Mouse (Mus musculus) kidney, embryonic 15.5 days (tissue): Measurements from ENCODE around the gene Spaar. TPM values are rescaled to one million over a fixed set of nuclear protein-coding genes. Genes with fewer than 3 reads are reported as not detected.
A peak's percentile ranks its signal among the peaks of the same experiment; 100 is the strongest.

Experiments used
- ATAC-seq: fragments of 200-750 bp; cut with Nextera tagmentation; replicated peaks from 2 replicates; pipeline ENCODE4 v1.8.0; 2017; ENCODE audit warnings: moderate TSS enrichment; ENCODE audit not compliant: low FRiP score
- H3K27ac ChIP-seq: fragments of 300-500 bp; sonication (generic); 2 replicates; pipeline ENCODE4 v1.5.1; 2015; ENCODE audit warnings: mild to moderate bottlenecking, inconsistent platforms
- H3K27me3 ChIP-seq: fragments of 300-500 bp; sonication (generic); 2 replicates; pipeline ENCODE4 v1.6.1; 2015; ENCODE audit warnings: inconsistent platforms
- H3K36me3 ChIP-seq: fragments of 300-500 bp; sonication (generic); 2 replicates; pipeline ENCODE4 v1.6.1; 2015; ENCODE audit warnings: inconsistent platforms
- H3K4me1 ChIP-seq: fragments of 300-500 bp; sonication (generic); 2 replicates; pipeline ENCODE4 v1.6.1; 2015; ENCODE audit warnings: inconsistent platforms
- H3K4me2 ChIP-seq: fragments of 300-500 bp; sonication (generic); 2 replicates; pipeline ENCODE4 v1.6.1; 2015; ENCODE audit warnings: moderate library complexity, mild to moderate bottlenecking, inconsistent platforms
- H3K4me3 ChIP-seq: fragments of 300-500 bp; sonication (generic); replicated peaks from 2 replicates; pipeline ENCODE4 v1.5.1; 2015; ENCODE audit warnings: mild to moderate bottlenecking, inconsistent platforms
- H3K9ac ChIP-seq: fragments of 300-500 bp; sonication (generic); 2 replicates; pipeline ENCODE4 v1.6.1; 2015; ENCODE audit warnings: mild to moderate bottlenecking, inconsistent platforms
- H3K9me3 ChIP-seq: fragments of 300-500 bp; sonication (generic); replicated peaks from 2 replicates; pipeline ENCODE4 v1.6.1; 2016; ENCODE audit warnings: inconsistent platforms
- WGBS: fragments of 180-500 bp; shearing (Covaris S2); methylation state at CpG from one replicate; pipeline ENCODE4 v1.1.7; 2015; ENCODE audit warnings: mixed read lengths; 5-methylcytosine and 5-hydroxymethylcytosine counted together
- polyA plus RNA-seq: library from polyadenylated mRNA; unstranded; fragments of >200 nt; fragmentation: Nextera tagmentation; extraction: Ambion mirVana; gene quantifications from 2 replicates; pipeline ENCODE4 v1.2.1, GENCODE M21; 2015

Spaar gene
- polyA plus RNA-seq, 1 experiment from 2014 or later: 0.12 TPM

GRCm38 (mm10) chr4:43711821-43712220, 18.0 kb upstream of the Spaar start:
- WGBS: 4% methylated on average over 2 of the region's 2 CpGs
- H3K4me1 ChIP-seq: 0 out of 2 replicates have a peak, but pooled peaks cover 6% of the 10 kb centered on the region
- no peak overlapping the region for H3K9ac ChIP-seq
- no peak overlapping the region for H3K4me3 ChIP-seq
- peaks cover 10% of the 10 kb centered on the region for H3K27me3 ChIP-seq
- H3K27ac ChIP-seq: no peak overlapping the region
- no peaks in the 10 kb centered on the region for H3K36me3 ChIP-seq
- no peak overlapping the region for H3K4me2 ChIP-seq
- H3K9me3 ChIP-seq: no peaks in the 10 kb centered on the region
- no peak for ATAC-seq

GRCm38 (mm10) chr4:43713652-43714219, 16.1 kb upstream of the Spaar start:
- no peak overlapping the region for H3K4me3 ChIP-seq
- H3K9ac ChIP-seq: no peak overlapping the region
- no peak overlapping the region for H3K27ac ChIP-seq
- H3K27me3 ChIP-seq: peaks cover 10% of the 10 kb centered on the region
- ATAC-seq: no peak
- H3K36me3 ChIP-seq: no peaks in the 10 kb centered on the region
- no peaks in the 10 kb centered on the region for H3K9me3 ChIP-seq
- 0 out of 2 replicates have a peak, but pooled peaks cover 6% of the 10 kb centered on the region for H3K4me1 ChIP-seq
- 22% methylated on average over 7 of the region's 7 CpGs for WGBS
- H3K4me2 ChIP-seq: no peak overlapping the region

DNA sequence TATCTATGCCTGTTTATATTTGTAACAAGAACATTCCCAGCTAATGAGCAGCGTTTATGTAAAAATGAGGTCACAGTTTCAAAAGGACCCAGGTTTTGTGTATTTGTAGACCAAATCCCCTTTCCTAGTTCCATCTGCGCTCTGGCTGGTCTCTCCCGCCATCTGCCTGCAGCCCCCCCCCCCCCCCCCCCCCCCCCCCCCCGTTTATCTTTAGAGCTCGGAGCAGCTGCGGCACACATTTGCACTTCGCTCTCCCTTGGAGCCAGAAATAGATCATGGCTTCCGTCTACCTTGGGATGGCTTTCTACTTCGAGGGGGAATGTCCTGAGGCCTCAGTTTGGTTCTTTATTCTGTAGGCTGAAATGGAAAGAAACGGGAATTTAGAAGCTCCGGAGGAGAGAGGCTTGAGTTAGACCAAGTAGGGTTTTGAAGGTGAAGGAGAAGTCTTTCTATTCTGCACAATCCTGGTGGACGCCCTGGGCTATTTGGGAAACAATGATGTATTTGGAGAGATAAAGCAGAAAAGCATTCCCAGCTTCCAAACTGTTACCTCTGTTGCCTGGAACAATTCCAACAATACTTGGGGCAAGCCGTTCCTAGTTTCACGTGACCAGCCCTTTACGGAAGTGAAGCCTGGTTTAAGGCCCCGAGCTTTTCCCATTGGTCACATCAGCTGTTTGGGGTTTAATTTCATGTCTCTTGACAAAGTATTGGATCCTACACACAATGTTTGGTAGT, 9.2 kb upstream of the Spaar start:
- Histone ChIP-seq H3K4me3 (no peak overlapping the region), H3K4me2 (no peak overlapping the region), H3K9ac (no peak overlapping the region), H3K27me3 (no peaks in the 10 kb centered on the region; the same call in 1 of the 2 replicates), H3K9me3 (no peaks in the 10 kb centered on the region), H3K4me1 (no peaks in the 10 kb centered on the region), H3K27ac (no peak overlapping the region), H3K36me3 (no peaks in the 10 kb centered on the region)
- ATAC-seq: no peak
- 65% methylated on average over 15 of the region's 16 CpGs for WGBS

DNA sequence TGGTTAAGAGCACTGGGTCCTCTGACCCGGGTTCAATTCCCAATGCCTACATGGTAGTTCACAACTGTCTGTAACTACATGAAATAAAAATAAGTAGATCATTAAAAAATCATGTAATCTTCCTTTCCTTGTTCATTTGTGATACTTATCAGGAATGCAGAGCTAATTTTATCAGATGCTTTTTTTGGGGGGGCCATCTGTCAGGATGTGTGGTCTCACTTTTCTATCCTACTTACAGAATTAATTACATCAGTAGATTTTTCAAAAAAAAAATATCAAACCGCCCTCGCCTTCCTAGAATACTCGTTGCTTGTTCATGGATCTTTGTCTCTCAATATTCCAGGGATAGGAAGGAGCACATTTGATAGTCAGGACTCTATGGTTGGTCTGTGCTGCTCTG, 7.6 kb upstream of the Spaar start:
- no peak overlapping the region for H3K4me2 ChIP-seq
- no peak overlapping the region for H3K4me3 ChIP-seq

GRCm38 (mm10) chr4:43724764-43725163, 5.1 kb upstream of the Spaar start:
- Histone ChIP-seq H3K27ac (no peak overlapping the region), H3K4me2 (no peak overlapping the region), H3K36me3 (no peaks in the 10 kb centered on the region), H3K9ac (no peak overlapping the region), H3K4me3 (no peak overlapping the region), H3K27me3 (no peaks in the 10 kb centered on the region), H3K4me1 (peaks cover 38% of the 10 kb centered on the region), H3K9me3 (no peaks in the 10 kb centered on the region)
- no peak for ATAC-seq
- 36% methylated on average over 1 of the region's 1 CpGs for WGBS

More for the DNA sequence above, 7.6 kb upstream of the Spaar start:
- WGBS: 84% methylated on average over 4 of the region's 4 CpGs
- H3K4me1 ChIP-seq: peaks cover 12% of the 10 kb centered on the region
- no peaks in the 10 kb centered on the region for H3K9me3 ChIP-seq
- H3K9ac ChIP-seq: no peak overlapping the region
- no peak for ATAC-seq
- no peaks in the 10 kb centered on the region for H3K27me3 ChIP-seq
- no peaks in the 10 kb centered on the region for H3K36me3 ChIP-seq
- H3K27ac ChIP-seq: no peak overlapping the region

- Histone ChIP-seq H3K9me3 (no peaks in the 10 kb centered on the region), H3K4me1 (peaks cover 50% of the 10 kb centered on the region), H3K36me3 (no peaks in the 10 kb centered on the region), H3K4me3 (no peak overlapping the region), H3K27ac (no peak overlapping the region), H3K9ac (no peak overlapping the region), H3K27me3 (no peaks in the 10 kb centered on the region; the same call in 1 of the 2 replicates), H3K4me2 (no peak overlapping the region)
- ATAC-seq: no peak
- WGBS: 68% methylated on average over 12 of the region's 12 CpGs
Observed at GRCm38 (mm10) chr4:43726228-43726993, 3.4 kb upstream of the Spaar start.

DNA sequence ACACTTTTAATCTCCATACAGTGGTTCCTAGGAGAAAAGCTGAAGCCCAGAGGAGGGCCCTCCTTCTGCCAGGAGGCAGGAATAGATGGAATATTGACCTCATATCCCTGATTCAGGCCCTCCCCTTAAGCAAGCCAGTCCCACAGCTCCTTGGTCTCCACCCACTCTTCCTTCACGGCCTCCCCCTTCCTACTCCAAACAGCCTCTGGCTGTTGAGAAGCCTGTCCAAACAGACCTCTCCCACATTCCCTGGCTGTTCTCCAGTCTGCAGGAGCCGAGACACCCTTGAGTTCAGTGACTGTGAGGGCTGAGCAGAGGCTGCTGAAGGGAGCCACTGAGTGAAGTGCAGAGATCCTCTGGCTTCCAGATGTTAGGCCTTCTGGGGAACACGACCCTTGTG, 2.8 kb upstream of the Spaar start, which contains the start of gene Hrct1:
Hrct1 (plus strand) TSS at position 194 of the 400 bp plus-strand sequence.
- H3K36me3 ChIP-seq: no peaks in the 10 kb centered on the region
- no peak within 1 kb of the TSS for H3K9ac ChIP-seq
- ATAC-seq: peak; percentile 73
- 35% methylated on average over 3 of the region's 3 CpGs for WGBS
- H3K27me3 ChIP-seq: no peaks in the 10 kb centered on the region; the same call in 1 of the 2 replicates
- no peak within 1 kb of the TSS for H3K4me2 ChIP-seq
- H3K4me3 ChIP-seq: no peak within 1 kb of the TSS
- no peaks in the 10 kb centered on the region for H3K9me3 ChIP-seq
- peak within 1 kb of the TSS; percentile 81 for H3K27ac ChIP-seq
- peaks cover 50% of the 10 kb centered on the region for H3K4me1 ChIP-seq

DNA sequence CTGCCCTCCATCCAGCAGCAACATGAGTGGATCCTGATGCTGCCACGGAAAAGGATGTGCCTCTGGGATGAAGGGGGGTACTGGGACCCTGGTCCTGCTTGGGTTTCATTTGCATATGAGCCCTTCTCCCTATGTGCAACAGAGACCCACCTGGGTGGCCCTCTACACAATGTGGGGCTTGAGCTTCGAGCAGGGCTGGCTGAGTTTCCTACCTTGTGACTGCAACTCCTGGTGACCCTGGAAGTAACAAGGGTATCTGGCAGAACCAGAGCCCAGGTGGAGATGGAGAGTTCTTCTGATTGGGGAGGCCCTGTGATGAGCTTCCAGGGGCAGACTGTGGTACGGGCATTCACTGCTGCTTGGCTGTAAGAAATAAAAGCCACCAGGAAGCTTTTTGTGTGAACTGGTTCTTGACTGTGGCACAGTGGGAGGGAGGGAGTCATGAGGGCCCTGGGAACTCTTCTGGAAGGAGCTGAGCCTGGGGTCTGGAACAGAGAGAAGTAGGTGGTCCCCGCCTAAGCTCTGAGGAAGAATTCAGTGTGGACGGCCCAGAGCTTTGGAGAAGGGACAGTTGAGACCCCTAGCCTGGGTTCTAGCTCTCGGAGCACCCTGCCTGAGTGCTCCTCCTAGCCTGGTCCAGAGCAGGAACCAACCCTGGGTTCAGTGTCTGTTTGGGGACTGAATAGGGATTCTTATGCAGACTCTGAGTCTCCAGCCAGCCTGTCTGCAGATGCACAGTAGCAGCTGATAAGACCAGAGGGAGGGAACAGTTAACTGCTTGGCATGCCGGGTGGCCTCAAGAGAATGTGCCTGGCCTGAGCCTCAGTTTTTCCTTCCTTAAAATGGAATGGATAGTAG, 1.9 kb upstream of the Spaar start:
- Histone ChIP-seq H3K9me3 (no peaks in the 10 kb centered on the region), H3K36me3 (no peaks in the 10 kb centered on the region), H3K4me1 (peaks cover 50% of the 10 kb centered on the region), H3K4me2 (no peak overlapping the region), H3K9ac (no peak overlapping the region), H3K27me3 (no peaks in the 10 kb centered on the region; the same call in 1 of the 2 replicates), H3K4me3 (no peak overlapping the region), H3K27ac (peak overlapping the region; percentile 81)
- no peak for ATAC-seq
- 76% methylated on average over 7 of the region's 7 CpGs for WGBS

- ATAC-seq: peak; percentile 55; the same call in 1 of the 2 replicates
- 44% methylated on average over 5 of the region's 5 CpGs for WGBS
- H3K9ac ChIP-seq: no peak overlapping the region
- H3K4me2 ChIP-seq: peak overlapping the region; percentile 14; the same call in 1 of the 2 replicates
- no peaks in the 10 kb centered on the region for H3K36me3 ChIP-seq
- no peaks in the 10 kb centered on the region for H3K9me3 ChIP-seq
- peaks cover 50% of the 10 kb centered on the region for H3K4me1 ChIP-seq
- H3K4me3 ChIP-seq: no peak overlapping the region
- H3K27me3 ChIP-seq: no peaks in the 10 kb centered on the region; the same call in 1 of the 2 replicates
- peak overlapping the region; percentile 81 for H3K27ac ChIP-seq
Observed at GRCm38 (mm10) chr4:43728576-43728954, 1.3 kb upstream of the Spaar start.

GRCm38 (mm10) chr4:43729126-43729525, 708 bp upstream of the Spaar start:
- H3K27me3 ChIP-seq: no peaks in the 10 kb centered on the region; the same call in 1 of the 2 replicates
- H3K4me1 ChIP-seq: peaks cover 50% of the 10 kb centered on the region
- WGBS: 59% methylated on average over 3 of the region's 3 CpGs
- ATAC-seq: no peak
- H3K9ac ChIP-seq: no peak overlapping the region
- no peaks in the 10 kb centered on the region for H3K36me3 ChIP-seq
- no peaks in the 10 kb centered on the region for H3K9me3 ChIP-seq
- H3K4me3 ChIP-seq: no peak overlapping the region
- H3K4me2 ChIP-seq: peak overlapping the region; percentile 14; the same call in 1 of the 2 replicates
- peak overlapping the region; percentile 81 for H3K27ac ChIP-seq

GRCm38 (mm10) chr4:43730750-43731297, 990 bp downstream of the Spaar start:
- Histone ChIP-seq H3K9me3 (no peaks in the 10 kb centered on the region), H3K4me3 (no peak overlapping the region), H3K27me3 (no peaks in the 10 kb centered on the region; the same call in 1 of the 2 replicates), H3K4me2 (no peak overlapping the region), H3K36me3 (no peaks in the 10 kb centered on the region), H3K9ac (no peak overlapping the region), H3K4me1 (peaks cover 50% of the 10 kb centered on the region), H3K27ac (no peak overlapping the region; the same call in 1 of the 2 replicates)
- WGBS: 67% methylated on average over 21 of the region's 21 CpGs
- ATAC-seq: no peak
